Mouse (Mus musculus) inflammation-experienced regulatory T-cells, adult 6 months (primary cell): Measurements from ENCODE around the gene Acp4. TPM values are rescaled to one million over a fixed set of nuclear protein-coding genes. Genes with fewer than 3 reads are reported as not detected.
"Not testable (repeated sequence)": the region's sequence is repeated elsewhere in the genome, so short reads cannot be mapped to it uniquely, and the experiment has no call there.

Source experiments
- ATAC-seq: one replicate; pipeline ENCODE4 v1.8.0; 2017
- polyA plus RNA-seq, 3 experiments: library from polyadenylated mRNA; unstranded; fragments of 100-300 nt; shearing (Covaris generic); gene quantifications; one replicate each; pipeline ENCODE4 v1.2.1; 2017

Acp4 gene
- polyA plus RNA-seq, result not detected

DNA sequence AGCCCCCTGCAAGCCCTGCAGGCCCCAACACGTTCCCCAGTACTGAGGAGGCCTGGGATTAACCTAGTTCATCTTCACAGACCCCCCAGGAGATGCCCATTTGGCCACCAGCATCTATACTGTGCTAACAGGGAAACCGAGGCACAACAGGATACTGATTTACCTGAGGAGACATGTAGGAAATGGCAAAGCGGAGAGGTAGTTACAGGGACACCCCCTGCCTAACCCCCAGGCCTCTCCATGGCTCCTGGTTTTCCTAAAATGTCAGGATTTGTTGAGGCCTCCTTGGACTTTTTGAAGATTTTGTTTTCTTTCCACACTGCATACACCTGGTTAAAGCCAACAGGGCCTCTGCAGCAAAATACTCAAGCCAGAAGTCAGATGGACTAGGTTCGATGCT, at the start of gene Acp4:
Gene Acp4, minus strand, starts transcription at position 101 of the 400 bp plus-strand sequence.
- ATAC-seq, result no peak

DNA sequence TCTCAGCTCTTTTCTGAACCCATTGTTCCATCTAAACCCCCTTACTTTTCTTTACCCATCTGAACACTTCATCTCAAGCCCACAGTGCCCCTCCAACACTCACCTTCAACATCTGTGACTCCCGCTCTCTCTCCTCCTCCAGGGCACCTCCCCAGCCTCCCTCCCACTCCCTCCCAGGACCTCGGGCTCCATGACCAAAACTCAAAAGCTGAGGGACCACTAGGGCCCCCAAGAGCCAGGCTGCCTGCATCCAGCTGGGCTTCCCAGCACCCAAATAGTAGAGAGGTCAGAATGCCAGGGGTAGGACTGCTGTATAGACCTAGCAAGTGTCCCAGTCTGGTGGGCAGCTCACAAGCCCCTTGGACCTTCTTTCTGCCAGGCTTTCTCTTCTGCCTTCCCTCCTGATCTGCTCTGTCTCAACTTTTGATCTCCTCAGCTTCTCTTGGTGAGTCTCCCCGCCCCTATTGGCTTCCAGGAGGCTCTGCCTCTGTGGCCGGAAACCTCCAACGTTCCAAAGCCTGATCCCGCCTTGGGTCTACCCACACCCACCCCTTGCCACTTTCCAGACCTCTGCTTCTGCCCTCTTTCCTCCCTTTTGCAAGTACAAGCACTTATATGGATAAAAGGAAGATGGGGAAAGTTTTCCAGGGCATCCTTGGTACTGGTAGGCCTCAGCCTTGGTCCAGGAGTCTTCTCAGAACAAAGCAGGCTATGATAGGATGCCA, 49.5 kb upstream of the Acp4 start, which contains the start of gene Clec11a:
Gene Clec11a, minus strand, starts transcription at position 387 of the 725 bp plus-strand sequence.
- ATAC-seq, result no peak

DNA sequence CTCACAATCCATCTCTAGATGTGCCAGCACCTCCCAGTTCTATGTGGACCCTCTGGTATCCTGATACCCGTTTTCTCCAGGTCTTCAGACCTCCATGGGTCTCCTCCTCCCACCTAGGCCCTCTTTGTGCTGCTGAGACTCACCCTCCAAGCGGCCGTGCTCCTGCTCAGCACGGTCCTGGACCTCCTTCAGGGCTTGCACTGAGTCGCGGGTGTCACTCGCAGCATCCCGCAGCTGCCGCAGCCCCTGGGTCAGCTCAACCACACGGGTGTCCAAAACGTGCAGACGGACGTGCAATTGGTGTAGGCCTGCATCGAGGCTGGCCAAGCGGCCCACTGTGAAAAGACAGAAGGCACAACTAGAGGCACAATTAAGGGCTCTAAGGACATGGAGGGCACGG, 48.5 kb upstream of the Acp4 start:
- no peak for ATAC-seq

DNA sequence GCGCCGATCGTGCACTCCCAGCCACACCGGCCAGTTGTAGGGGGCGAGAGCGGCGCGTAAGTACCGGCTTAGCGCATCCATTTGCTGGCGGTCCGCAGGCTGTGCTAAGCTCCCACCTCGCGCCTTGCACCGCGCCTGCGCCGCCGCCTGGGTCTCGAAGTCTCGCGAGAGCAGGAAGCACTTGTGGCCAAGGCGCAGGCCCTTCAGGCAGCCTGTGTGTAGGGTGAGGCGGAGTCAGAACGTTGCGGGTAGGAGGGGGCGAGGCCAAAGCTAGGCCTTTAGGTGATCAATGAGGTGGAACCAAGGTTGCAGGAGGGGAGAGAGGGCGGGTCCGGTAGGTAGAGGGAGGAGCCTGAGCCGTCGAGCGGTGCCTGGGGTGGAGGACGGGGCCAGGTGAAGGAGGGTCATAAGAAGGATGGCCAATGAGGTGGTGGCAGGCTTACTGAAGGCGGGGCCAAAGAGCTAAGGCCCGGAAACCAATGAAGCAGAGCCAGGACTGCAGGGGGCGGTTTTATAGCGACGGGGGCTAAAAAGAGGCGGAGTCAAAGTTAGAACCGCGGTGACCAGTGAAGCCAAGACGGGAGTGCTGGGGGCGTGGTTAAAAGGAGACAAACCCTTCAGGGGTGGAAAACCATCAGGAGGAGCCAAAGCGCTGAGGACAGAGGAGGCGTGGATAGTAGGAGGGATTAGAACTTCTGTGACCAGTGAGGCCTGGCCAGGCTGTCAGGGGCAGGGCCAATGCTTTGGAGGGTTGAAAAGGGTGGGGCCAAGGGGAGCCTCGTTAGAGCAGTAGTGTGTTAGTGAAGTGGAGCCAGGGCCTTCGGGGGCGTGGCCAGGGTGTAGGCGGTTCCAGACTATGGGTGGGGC, 47.8 kb upstream of the Acp4 start:
- ATAC-seq, result peak; percentile 89

DNA sequence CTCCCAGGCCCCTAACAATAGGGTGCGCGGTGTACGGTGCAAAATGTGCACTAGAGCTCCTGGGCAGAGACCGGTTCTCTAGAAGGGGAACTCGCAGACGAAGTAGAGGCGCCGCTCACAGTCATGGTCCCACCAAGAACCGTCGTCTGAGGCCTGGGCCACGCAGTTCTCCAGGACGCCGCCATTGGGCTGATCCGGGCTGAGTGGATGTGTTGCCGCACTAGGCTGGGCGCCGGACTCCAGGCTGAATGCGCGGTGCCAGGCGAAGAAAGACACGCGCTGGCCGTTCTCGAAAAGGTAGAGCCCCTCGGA, 47.2 kb upstream of the Acp4 start:
- peak; percentile 16 for ATAC-seq

DNA sequence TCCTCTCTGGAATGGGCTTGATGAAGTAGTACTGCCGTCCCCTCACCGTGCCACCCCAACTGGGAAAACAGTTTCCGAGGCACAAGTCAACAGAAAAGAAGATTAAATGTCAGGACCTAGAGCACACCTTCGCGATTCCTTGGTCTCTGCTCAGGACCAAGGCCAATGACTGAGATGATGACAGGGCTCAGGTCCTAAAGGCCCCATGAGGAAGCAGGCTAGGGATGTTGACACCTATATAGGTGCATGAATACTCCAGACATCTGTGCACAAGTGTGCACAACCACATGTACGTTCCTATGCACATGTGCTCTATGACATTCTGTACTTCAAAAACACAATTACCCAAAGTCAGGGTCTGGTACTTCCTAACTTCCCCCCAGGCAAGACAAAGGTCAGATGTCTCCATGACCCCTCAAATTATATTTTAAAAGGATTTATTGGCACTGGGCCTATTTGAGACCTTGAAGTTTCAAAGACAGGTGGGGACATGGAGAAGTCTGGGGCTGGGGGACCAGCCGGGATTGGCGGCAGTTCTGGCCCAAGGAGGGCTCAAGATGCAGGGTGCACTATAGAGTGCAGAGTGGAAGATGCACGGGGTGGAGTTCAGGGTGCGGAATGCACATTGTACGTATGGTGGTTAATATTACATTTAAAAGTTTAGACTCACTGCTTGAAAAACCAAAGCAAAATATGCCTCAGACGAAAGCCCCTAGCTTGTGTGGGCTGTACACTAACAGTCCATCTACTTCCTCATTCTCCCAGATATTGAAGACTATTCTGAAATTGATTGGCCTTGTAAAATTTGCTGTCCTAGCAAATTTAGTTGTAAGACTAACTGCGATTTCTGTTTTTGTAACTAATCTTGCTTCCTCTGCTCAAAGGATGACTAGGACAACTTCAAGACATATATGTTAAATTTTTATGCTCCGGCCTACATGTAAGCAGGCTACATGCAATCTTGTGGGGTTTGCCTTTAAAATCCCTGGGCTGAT, 46.5 kb upstream of the Acp4 start:
- ATAC-seq, result no peak

DNA sequence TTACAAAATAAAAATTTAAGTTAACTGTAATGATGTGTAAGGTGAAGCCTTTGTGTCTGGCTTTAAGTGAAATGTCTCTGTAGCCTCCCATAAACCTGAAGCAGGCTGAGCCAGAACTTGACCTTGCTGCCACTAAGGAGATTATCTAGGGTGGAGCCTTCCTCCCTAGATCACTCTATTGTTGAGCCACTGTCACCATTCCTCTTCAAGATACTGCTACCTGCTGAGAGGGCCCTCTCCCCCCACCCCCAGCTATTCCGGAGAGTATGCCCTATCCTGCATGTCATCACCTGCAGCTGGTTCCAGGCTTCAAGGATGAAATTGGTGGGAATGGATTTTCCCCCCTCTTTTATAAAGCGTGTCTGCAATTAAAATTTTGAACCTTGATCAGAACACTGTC, 40.3 kb upstream of the Acp4 start:
- ATAC-seq, result not testable (repeated sequence)

DNA sequence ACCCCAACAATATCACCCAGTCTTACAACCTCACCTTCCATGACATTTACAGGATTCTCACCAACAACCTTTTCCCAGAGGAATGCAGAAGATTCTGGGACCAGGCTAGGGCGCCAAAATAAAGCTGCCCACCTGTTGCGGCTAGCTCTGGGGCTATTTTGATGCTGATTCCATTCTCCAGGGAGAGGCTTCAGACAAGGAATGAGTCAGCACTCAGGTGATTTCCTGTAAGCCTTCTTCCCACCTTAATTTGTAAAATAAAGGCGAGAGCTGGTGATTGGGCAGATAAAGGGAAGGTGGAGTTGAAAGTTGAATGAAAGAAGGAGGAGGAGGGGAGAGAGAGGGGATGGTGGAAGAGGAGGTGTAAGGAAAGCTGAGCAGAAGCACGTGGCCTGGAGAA, 34.2 kb upstream of the Acp4 start:
- ATAC-seq, result no peak

DNA sequence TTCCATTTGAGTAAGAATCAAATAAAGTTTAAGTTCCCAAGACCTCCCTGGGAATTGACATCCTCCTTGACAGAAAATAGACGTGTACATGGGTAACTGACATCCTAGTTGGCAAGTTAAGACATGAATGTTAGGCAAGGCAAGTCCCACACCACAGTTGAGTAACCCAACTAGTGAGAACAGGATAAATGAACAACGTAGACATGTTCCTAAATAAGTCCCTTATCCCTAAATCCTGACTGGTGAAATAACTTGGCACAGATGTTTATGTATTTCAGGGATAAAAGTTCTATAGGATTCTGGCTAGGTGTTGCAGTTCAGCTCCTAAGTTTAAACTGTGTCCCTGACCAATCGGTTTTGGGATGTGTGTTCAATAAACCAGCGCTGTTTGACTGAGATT, 33.8 kb upstream of the Acp4 start:
- ATAC-seq, result no peak

DNA sequence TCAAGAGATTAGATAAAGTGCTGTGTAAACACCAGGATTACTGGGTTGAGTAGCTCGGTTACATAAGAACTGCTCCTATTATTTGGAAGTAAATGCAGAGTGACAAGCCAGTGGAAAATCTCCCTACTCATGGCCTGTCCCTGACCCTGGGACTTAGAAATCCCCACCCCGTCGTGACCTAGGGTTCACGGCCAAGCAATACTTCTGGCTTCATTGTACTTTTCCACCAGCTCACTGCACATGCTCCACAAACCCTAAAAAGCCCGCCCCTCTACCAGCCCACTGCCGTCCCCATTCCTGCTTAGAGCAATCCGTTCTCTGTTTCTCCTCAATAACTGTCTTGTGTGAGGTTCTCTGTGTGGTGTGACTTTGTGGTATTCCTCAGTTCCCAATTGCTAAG, 30.6 kb upstream of the Acp4 start:
- ATAC-seq, result no peak

DNA sequence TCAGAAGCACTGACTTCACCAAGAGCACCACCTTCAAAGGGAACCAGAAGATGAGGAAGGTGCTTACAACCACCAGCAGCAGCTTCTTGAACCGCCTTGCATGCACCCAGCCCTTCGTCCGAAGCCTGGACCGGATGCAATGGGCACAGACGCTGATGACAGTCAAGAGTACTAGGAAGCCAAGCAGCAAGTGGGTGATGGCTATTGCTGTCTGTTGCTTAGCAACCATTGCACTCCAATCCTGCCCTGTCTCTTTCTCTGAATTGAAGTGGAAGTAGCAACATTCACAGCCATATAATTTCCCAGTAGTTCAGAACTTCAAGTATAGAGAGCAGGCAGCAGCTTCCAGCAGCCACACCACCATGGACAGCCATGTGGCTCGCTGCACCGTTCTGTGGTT, 24.4 kb upstream of the Acp4 start:
- no peak for ATAC-seq

DNA sequence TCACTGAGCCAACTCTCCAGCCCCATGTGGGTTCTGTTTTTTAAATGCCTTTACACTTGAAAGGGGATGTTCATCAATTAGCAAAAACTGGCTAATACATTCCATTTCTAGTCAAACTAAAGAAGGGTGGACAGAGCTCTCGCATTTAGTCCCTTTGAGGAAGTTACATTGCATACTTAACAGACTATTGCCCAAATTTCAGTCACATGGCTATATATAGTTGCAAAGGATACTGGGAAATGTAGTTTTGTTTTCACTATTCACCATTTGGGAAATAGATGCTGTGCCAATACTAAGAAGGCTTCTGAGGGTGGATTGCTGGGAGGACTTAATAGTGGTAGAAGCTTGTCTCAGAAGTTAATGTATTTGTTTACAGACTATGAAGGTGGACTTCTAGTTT, 23.8 kb upstream of the Acp4 start:
- no peak for ATAC-seq

DNA sequence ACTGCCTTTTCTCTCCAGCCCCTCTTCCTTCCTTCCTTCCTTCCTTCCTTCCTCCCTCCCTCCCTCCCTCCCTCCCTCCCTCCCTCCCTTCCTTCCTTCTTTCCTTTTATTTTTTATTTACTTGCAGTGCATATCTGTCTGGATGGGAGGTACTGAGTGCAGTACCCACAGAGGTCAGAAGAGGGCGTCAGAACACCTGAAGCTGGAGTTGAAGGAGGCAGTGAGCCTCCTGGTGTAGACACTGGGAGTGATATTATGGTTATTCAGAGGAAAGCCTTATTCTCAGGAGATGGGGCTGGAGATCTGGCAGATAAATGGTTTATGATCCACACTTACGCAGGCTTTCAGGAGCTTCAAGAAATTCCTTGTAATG, 20.1 kb upstream of the Acp4 start:
- no peak for ATAC-seq

DNA sequence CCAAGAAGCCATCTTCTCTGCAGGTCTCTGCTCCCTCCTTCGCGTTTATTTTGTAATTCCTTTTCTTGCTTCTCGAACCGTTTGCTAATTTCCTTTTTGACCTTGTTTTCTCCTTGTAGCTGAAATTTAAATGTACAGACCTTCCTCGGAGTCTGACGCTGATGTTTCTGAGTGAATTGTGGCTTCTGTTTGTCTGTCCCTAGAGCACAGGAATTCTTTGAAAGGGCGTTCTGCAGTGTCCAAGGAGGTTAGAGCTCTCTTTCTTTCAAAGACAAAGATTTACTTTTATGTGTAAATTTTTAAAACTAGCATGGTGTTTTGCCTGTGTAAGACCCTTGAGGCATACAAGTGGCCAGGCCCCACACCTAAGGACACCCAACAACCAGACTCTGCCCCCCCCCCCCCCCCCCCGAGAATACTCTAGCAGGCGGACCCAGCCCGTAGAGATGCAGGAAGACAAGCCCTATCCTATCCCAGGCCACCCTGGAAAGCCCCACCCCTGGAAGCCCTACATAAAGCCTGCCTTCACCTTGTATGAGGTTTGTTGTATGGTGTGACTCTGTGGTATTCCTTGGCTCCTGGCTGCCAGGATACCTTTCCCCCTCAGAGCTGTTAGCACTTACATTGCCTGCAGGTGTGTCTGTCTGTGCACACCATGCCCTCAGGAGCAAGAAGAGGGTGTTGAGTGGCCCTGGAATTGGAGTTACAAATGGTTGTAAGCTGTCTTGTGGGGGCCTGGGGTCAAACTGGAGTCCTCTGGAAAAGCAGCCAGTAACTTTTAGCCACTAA, 19.5 kb upstream of the Acp4 start:
- no peak for ATAC-seq

DNA sequence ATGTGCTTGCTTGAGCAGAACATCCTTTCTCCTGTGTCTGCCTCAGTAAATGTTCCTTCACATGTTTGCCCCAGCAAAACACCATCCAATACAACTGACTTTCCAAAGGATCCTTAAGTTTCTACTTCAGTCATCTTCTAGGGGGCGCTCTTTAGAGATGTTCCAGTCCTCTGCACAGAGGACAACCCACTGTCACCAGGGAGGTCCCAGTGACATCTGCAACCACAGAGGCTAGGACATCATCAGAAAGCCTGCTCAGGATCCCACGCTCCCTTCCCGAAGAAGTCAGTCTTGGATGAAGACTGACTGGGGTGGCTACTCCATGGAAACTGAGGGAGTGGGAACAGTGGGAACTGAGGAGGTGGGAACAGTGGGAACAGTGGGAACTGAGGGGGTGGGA, 18.4 kb upstream of the Acp4 start:
- ATAC-seq, result no peak

DNA sequence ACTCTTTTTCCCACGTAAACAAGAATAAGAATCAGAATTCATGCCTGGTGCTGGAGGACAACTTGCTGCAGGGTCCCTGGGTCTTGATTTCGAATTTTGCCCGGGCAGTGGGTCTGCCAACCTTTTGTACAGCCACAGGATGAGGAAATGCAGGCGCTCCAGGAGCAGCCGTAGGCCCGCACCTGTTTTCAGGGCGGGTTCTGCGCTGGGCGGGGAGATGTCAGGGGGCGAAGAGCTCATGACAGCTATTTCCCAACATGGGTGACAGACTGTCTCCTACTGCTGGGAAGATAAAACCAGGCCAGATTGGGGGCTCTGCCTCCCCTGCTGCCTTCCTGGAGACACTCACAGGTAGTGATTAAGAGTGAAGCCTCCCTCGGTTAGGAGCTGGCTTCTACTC, 16.9 kb upstream of the Acp4 start:
- ATAC-seq, result no peak

DNA sequence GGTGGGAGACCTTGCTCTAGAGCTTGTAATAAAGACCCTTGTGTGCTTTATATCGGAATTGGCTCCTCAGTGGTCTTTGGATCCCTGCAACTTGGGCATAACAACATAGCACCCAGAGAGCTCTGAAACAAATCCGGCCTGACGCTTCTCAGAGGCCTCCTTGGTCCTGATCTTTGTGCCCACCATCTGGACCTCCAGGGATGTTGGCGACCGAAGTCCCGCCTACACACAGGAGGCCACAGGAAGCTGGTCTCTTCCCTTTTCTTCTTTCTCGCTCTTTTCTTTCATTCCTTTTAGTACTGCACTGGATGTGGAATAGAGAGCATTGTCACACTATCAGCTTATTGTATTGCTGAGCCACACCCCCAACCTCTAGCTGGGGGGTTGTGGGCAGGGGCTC, 16.3 kb upstream of the Acp4 start:
- no peak for ATAC-seq

DNA sequence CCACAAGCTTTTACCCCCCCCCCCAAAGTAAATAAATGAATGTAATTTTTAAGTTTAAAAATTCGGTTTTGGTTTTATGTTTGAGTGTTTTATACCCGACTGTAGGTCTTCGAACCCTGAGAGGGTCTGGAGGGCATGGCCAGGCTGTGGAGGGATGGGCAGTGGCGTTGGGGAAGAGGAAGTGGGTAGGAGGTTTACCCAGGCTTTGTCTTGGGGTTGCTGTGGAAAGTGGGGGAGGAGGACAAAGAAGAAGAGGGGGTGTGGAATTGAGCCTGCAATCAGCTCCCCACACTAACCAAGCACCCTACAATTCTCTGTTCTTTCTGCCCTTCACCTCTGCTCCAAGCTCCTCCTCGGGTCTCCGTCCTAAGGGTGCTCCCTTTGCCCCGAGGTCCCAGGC, 15.4 kb upstream of the Acp4 start:
- ATAC-seq, result no peak

DNA sequence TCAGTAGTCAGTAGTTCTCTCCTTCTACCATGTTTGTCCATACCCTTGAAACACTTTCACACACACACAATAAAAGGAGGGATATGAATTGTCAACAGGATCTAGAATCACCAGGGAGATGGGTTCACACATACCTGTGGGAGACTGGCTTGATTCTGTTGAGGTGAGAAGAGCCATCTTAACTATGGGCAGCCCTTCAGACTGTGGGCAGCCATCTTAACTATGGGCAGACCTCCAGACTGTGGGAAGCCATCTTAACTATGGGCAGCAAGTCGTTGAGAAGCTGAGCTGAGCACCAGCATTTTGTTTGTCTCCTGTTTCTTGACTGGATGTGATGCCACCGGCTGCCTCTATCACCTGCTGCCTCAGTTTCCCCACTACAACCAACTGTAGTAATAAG, 14.1 kb upstream of the Acp4 start:
- ATAC-seq, result no peak

DNA sequence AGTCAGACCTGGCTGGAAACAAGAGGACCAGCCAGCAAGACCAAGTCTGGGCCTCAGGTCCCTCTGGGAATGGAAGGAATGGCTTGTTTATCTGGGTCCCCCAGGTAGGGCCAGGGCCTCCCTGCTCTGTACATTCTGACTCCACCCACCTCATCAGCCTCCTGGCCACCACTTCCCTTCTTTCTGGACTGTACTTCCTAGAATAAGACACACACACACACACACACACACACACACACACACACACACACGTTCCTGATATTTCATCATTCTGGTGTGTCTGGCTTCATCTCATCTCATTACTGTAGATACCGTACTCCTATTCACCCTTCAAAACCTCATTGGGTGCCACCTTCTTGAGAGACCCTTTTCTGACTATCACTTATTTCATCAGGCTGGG, 12.2 kb upstream of the Acp4 start:
- no peak for ATAC-seq

DNA sequence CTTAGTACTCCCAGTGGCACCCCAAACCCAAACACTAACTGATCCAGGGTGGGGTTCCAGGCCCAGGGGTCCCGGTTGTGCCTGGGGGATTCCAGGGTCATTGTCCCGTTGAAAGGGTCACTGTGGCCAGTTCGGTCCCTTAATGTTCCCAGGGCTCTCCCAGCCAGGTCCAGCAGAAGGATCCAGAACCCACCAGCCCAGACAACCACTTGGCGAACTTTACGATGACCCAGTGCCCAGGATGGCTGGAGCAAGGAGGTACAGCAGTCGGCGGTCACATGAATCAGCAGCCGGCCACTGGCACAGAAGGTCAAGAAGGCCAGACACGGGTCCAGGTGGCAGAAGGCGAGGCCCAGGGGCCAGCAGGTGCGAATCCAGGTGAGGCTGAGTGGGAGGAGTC, 10.9 kb upstream of the Acp4 start:
- no peak for ATAC-seq
